ENCODE assay signal across 8 mouse cellular contexts in the genomic region with DNA sequence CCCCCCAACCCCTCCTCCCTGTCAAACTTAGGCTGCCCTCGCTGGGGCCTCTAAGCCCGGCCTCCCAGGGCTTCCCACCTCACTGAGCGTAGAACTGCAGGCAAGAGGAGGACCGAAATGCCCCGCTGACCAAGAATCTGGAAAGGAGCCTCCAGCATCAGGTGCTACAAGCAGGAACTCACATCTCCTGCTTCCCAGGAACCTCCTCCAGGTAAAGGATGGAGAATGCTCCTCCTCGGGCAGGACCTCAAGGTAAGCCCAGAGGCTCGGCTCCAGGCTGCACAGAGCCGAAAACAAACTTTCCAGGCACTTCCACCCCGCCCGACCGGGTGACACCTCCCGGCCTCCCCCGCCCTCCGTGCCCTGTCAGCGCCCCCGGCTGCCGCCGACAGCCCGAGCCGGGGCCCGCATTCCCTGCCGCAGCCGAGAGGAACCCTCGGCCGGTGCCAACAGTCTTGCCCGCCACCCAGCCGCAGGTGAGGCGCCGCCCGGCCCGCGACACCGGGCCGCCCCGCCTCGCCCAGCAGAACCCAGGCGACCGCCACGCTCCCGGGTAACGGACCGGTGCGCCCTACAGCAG. TPM values are rescaled to one million over a fixed set of nuclear protein-coding genes. Genes with fewer than 3 reads are reported as not detected.
DNase-seq lines count a peak whose midpoint lies in the region; ATAC-seq lines count a peak whose summit lies in the region.

No protein-coding gene starts in this region.

- 0 out of 2 replicates have a peak, but pooled peaks cover 2% of the 10 kb centered on the region for H3K36me3 ChIP-seq in forebrain, embryonic 14.5 days (ENCODE audit: control insufficient read depth, insufficient read depth, low read length)
- H3K36me3 ChIP-seq in stomach, embryonic 16.5 days (ENCODE audit: control insufficient read depth, insufficient read depth, low read length) = no peaks in the 10 kb centered on the region

- H3K27ac ChIP-seq in forebrain, embryonic 14.5 days (ENCODE audit: low read depth, low read length) = peak overlapping the region; percentile 74
- peak overlapping the region; percentile 83 for H3K27ac ChIP-seq in stomach, embryonic 16.5 days (ENCODE audit: low read length)

- H3K4me3 ChIP-seq in forebrain, embryonic 14.5 days (ENCODE audit: low read depth, low read length) = peak overlapping the region; percentile 95
- peak overlapping the region; percentile 92 for H3K4me3 ChIP-seq in stomach, embryonic 16.5 days (replicated peaks; ENCODE audit: low read length)

- H3K9ac ChIP-seq in forebrain, embryonic 14.5 days (ENCODE audit: low read length) = peak overlapping the region; percentile 94
- H3K9ac ChIP-seq in stomach, embryonic 16.5 days (ENCODE audit: low read length) = peak overlapping the region; percentile 95

- peak; percentile 38 to 39 for DNase-seq in lung, adult 18-20 months
- DNase-seq in lung, postnatal 10 days = no peak
- peak; percentile 70 for DNase-seq in adrenal gland, postnatal 14 days
- no peak for DNase-seq in forebrain, embryonic 14.5 days (ENCODE audit: low spot score)
- peak; percentile 61 for DNase-seq in kidney, adult 9 months
- no peak for DNase-seq in left cerebral cortex, adult 9 months (ENCODE audit: low spot score in 2 of 2)

- no peaks in the 10 kb centered on the region for H3K9me3 ChIP-seq in forebrain, embryonic 14.5 days (replicated peaks; ENCODE audit: control insufficient read depth, low read length)
- H3K9me3 ChIP-seq in stomach, embryonic 16.5 days (replicated peaks; ENCODE audit: control insufficient read depth, low read length) = no peaks in the 10 kb centered on the region

- peak overlapping the region; percentile 74 for H3K4me2 ChIP-seq in forebrain, embryonic 14.5 days (ENCODE audit: low read length)
- peak overlapping the region; percentile 89 for H3K4me2 ChIP-seq in stomach, embryonic 16.5 days (ENCODE audit: low read depth, low read length)

- H3K4me1 ChIP-seq in forebrain, embryonic 14.5 days (ENCODE audit: control insufficient read depth, insufficient read depth, low read length) = peaks cover 16% of the 10 kb centered on the region
- peaks cover 16% of the 10 kb centered on the region for H3K4me1 ChIP-seq in stomach, embryonic 16.5 days (ENCODE audit: control insufficient read depth, insufficient read depth, low read length)

- peak; percentile 49 for ATAC-seq in forebrain, embryonic 14.5 days
- ATAC-seq in megakaryocyte progenitor cell, adult 5-6 weeks (replicated peaks; ENCODE audit: poor library complexity) = 0 out of 2 replicates have a peak, but pooled peaks have one; percentile 11
- peak; percentile 62 for ATAC-seq in stomach, embryonic 16.5 days (ENCODE audit: insufficient read depth, low FRiP score)

- no peaks in the 10 kb centered on the region for H3K27me3 ChIP-seq in forebrain, embryonic 14.5 days (replicated peaks; ENCODE audit: control insufficient read depth, insufficient read depth, low read length)
- H3K27me3 ChIP-seq in stomach, embryonic 16.5 days (ENCODE audit: control insufficient read depth, insufficient read depth, low read length) = no peaks in the 10 kb centered on the region

- WGBS in forebrain, embryonic 14.5 days = 3% methylated on average over 18 of the region's 43 CpGs
- under 1% methylated on average over 41 of the region's 43 CpGs for WGBS in stomach, embryonic 16.5 days

RNA-seq across cellular contexts. Expression of gene Pdpk1, which starts 9.8 kb away (rescaled TPM):
- 49.1 and 53.7 TPM in 2 replicates for total RNA-seq in adrenal gland, postnatal 14 days (2021)
- 42.6 and 59.0 TPM in 2 replicates for polyA plus RNA-seq in forebrain, embryonic 14.5 days (2014; fragmentation: Nextera tagmentation; extraction: Ambion mirVana)
- total RNA-seq in megakaryocyte progenitor cell, adult 5-6 weeks (2015) = 33.3 and 36.3 TPM in 2 replicates
- 41.1 and 49.5 TPM in 2 replicates for total RNA-seq in megakaryocyte progenitor cell, adult 5-6 weeks (2017)
- 36.6 and 38.6 TPM in 2 replicates for polyA plus RNA-seq in stomach, embryonic 16.5 days (2015; fragmentation: Nextera tagmentation; extraction: Ambion mirVana)

RNA-seq across cellular contexts. Expression of gene Amdhd2, which starts 22.6 kb away (rescaled TPM):
- total RNA-seq in adrenal gland, postnatal 14 days (2021) = 35.8 and 37.2 TPM in 2 replicates
- 28.4 and 29.6 TPM in 2 replicates for polyA plus RNA-seq in forebrain, embryonic 14.5 days (2014; fragmentation: Nextera tagmentation; extraction: Ambion mirVana)
- 21.9 and 33.7 TPM in 2 replicates for total RNA-seq in megakaryocyte progenitor cell, adult 5-6 weeks (2015)
- 65.1 and 65.5 TPM in 2 replicates for total RNA-seq in megakaryocyte progenitor cell, adult 5-6 weeks (2017)
- polyA plus RNA-seq in stomach, embryonic 16.5 days (2015; fragmentation: Nextera tagmentation; extraction: Ambion mirVana) = 26.1 and 27.0 TPM in 2 replicates

RNA-seq across cellular contexts. Expression of gene Atp6v0c, which starts 28.6 kb away (rescaled TPM):
- total RNA-seq in adrenal gland, postnatal 14 days (2021) = 346 and 376 TPM in 2 replicates
- polyA plus RNA-seq in forebrain, embryonic 14.5 days (2014; fragmentation: Nextera tagmentation; extraction: Ambion mirVana) = 1,021 and 1,033 TPM in 2 replicates
- 405 and 437 TPM in 2 replicates for total RNA-seq in megakaryocyte progenitor cell, adult 5-6 weeks (2015)
- total RNA-seq in megakaryocyte progenitor cell, adult 5-6 weeks (2017) = 109 and 145 TPM in 2 replicates
- polyA plus RNA-seq in stomach, embryonic 16.5 days (2015; fragmentation: Nextera tagmentation; extraction: Ambion mirVana) = 504 and 564 TPM in 2 replicates

Comparison
In these comparisons a context has a peak if more than half of its experiments do, and no peak if none do; other contexts are left out.
1. DNase-seq: peak in lung, adult 18-20 months (2 of 2), adrenal gland, postnatal 14 days (single experiment) and kidney, adult 9 months (single experiment); none in lung, postnatal 10 days (single experiment), forebrain, embryonic 14.5 days (single experiment) and left cerebral cortex, adult 9 months (0 of 2).
2. ATAC-seq: peak in every context shown above with its lines; median percentile 62 in stomach, embryonic 16.5 days; 49 in forebrain, embryonic 14.5 days; 11 in megakaryocyte progenitor cell, adult 5-6 weeks.